Mouse (Mus musculus): Measurements from ENCODE around the gene Zfp14.

DNA sequence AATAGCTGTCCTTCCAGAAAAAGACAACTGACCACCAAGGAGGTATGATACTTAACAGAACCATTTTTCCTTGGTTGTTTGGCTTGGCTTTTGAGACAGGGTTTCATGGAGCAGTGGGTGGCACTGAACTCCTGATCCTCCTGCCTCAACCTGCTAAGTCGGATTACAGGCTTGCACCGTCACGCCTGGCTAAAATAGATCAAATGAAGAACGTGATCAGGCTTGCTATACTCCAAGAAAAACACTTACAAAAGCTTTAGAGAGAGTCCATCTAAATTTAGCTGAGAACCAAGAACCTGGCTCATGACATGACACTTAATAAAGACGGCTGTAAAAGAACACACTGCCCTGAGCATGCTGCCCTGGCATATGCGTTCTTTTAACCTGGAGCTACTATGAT is 9.2 kb upstream of the Zfp14 start:
- TF ChIP-seq CTCF (IDR thresholded peaks at IDR 0.05; ENCODE audit: low read depth) (no peak), EP300 (IDR thresholded peaks at IDR 0.05; ENCODE audit: low read depth) (no peak)
